ENCODE assay signal across 8 mouse cellular contexts in genomic region chr8:88570293-88570998, GRCm38 (mm10). TPM values are rescaled to one million over a fixed set of nuclear protein-coding genes. Genes with fewer than 3 reads are reported as not detected.
DNase-seq lines count a peak whose midpoint lies in the region; ATAC-seq lines count a peak whose summit lies in the region.

No protein-coding gene starts in this region.

- H3K9ac ChIP-seq in hindbrain, embryonic 14.5 days, result no peak overlapping the region
- no peak overlapping the region for H3K9ac ChIP-seq in liver, embryonic 12.5 days
- H3K9ac ChIP-seq in stomach, embryonic 15.5 days, result no peak overlapping the region

- no peaks in the 10 kb centered on the region for H3K9me3 ChIP-seq in hindbrain, embryonic 10.5 days
- H3K9me3 ChIP-seq in hindbrain, embryonic 14.5 days (ENCODE audit: control insufficient read depth, low read length), result no peaks in the 10 kb centered on the region
- H3K9me3 ChIP-seq in liver, embryonic 12.5 days (replicated peaks), result no peaks in the 10 kb centered on the region
- no peaks in the 10 kb centered on the region for H3K9me3 ChIP-seq in stomach, embryonic 15.5 days

- H3K27ac ChIP-seq in hindbrain, embryonic 10.5 days, result peak overlapping the region; percentile 73
- no peak overlapping the region for H3K27ac ChIP-seq in hindbrain, embryonic 14.5 days
- H3K27ac ChIP-seq in liver, embryonic 12.5 days, result no peak overlapping the region
- H3K27ac ChIP-seq in stomach, embryonic 15.5 days, result peak overlapping the region; percentile 80

- H3K36me3 ChIP-seq in hindbrain, embryonic 10.5 days, result peaks cover 46% of the 10 kb centered on the region
- H3K36me3 ChIP-seq in hindbrain, embryonic 14.5 days (replicated peaks; ENCODE audit: control insufficient read depth, insufficient read depth), result no peaks in the 10 kb centered on the region
- H3K36me3 ChIP-seq in liver, embryonic 12.5 days, result no peaks in the 10 kb centered on the region
- H3K36me3 ChIP-seq in stomach, embryonic 15.5 days, result no peaks in the 10 kb centered on the region

- H3K4me2 ChIP-seq in hindbrain, embryonic 14.5 days (replicated peaks), result no peak overlapping the region
- no peak overlapping the region for H3K4me2 ChIP-seq in liver, embryonic 12.5 days
- H3K4me2 ChIP-seq in stomach, embryonic 15.5 days, result no peak overlapping the region; the same call in 1 of the 2 replicates

- peak; percentile 41 for DNase-seq in hindbrain, embryonic 10.5 days (ENCODE audit: low spot score)
- DNase-seq in hindbrain, embryonic 14.5 days (ENCODE audit: low spot score), result no peak
- peak; percentile 50 to 51 for DNase-seq in B cell, adult 2 months
- DNase-seq in embryo, embryonic 10.5 days (ENCODE audit: low spot score), result peak; percentile 73
- no peak for DNase-seq in gastrocnemius, postnatal 10 days
- no peak for DNase-seq in frontal cortex, postnatal 14 days (ENCODE audit: low spot score in 2 of 2)

- no peak overlapping the region for H3K4me3 ChIP-seq in hindbrain, embryonic 10.5 days
- H3K4me3 ChIP-seq in hindbrain, embryonic 14.5 days (replicated peaks; ENCODE audit: low read length), result no peak overlapping the region
- no peak overlapping the region for H3K4me3 ChIP-seq in liver, embryonic 12.5 days
- no peak overlapping the region for H3K4me3 ChIP-seq in stomach, embryonic 15.5 days (replicated peaks)

- ATAC-seq in hindbrain, embryonic 14.5 days (ENCODE audit: low FRiP score), result no peak
- ATAC-seq in liver, embryonic 12.5 days, result peak; percentile 36; the same call in 1 of the 2 replicates
- ATAC-seq in stomach, embryonic 15.5 days (ENCODE audit: insufficient read depth, low FRiP score, low read depth), result peak; percentile 51; the same call in 1 of the 2 replicates

- no peaks in the 10 kb centered on the region for H3K27me3 ChIP-seq in hindbrain, embryonic 10.5 days (ENCODE audit: insufficient read depth, poor library complexity, severe bottlenecking)
- no peaks in the 10 kb centered on the region for H3K27me3 ChIP-seq in hindbrain, embryonic 14.5 days (ENCODE audit: control insufficient read depth, insufficient read depth, low read length)
- H3K27me3 ChIP-seq in liver, embryonic 12.5 days (replicated peaks), result no peaks in the 10 kb centered on the region
- no peaks in the 10 kb centered on the region for H3K27me3 ChIP-seq in stomach, embryonic 15.5 days (replicated peaks)

- H3K4me1 ChIP-seq in hindbrain, embryonic 10.5 days (replicated peaks), result peaks cover 67% of the 10 kb centered on the region
- peaks cover 18% of the 10 kb centered on the region; the same call in 1 of the 2 replicates for H3K4me1 ChIP-seq in hindbrain, embryonic 14.5 days (replicated peaks; ENCODE audit: control insufficient read depth, insufficient read depth, low read length)
- peaks cover 30% of the 10 kb centered on the region for H3K4me1 ChIP-seq in liver, embryonic 12.5 days
- peaks cover 85% of the 10 kb centered on the region for H3K4me1 ChIP-seq in stomach, embryonic 15.5 days

- WGBS in hindbrain, embryonic 10.5 days, result 42% methylated on average over 10 of the region's 10 CpGs
- 45% methylated on average over 10 of the region's 10 CpGs for WGBS in hindbrain, embryonic 14.5 days
- 30% methylated on average over 10 of the region's 10 CpGs for WGBS in liver, embryonic 12.5 days (ENCODE audit: insufficient replicate concordance)
- WGBS in stomach, embryonic 15.5 days, result 36% methylated on average over 10 of the region's 10 CpGs

RNA-seq across cellular contexts. Expression of gene Nkd1, which starts 49.3 kb away (rescaled TPM):
- 124 and 125 TPM in 2 replicates for polyA plus RNA-seq in hindbrain, embryonic 10.5 days (2016; fragmentation: Nextera tagmentation; extraction: Ambion mirVana)
- polyA plus RNA-seq in hindbrain, embryonic 14.5 days (2014; fragmentation: Nextera tagmentation; extraction: Ambion mirVana), result 45.3 and 57.6 TPM in 2 replicates
- 4.3 and 5.5 TPM in 2 replicates for polyA plus RNA-seq in liver, embryonic 12.5 days (2016; fragmentation: Nextera tagmentation; extraction: Ambion mirVana)
- polyA plus RNA-seq in stomach, embryonic 15.5 days (2015; fragmentation: Nextera tagmentation; extraction: Ambion mirVana), result 40.4 and 42.0 TPM in 2 replicates
- 1 to 10 TPM; 6.5 to 8.2 TPM for total RNA-seq in gastrocnemius, postnatal 10 days (2021)

Comparison
In these comparisons a context has a peak if more than half of its experiments do, and no peak if none do; other contexts are left out.
1. DNase-seq: peak in hindbrain, embryonic 10.5 days (single experiment), B cell, adult 2 months (2 of 2) and embryo, embryonic 10.5 days (single experiment); none in hindbrain, embryonic 14.5 days (single experiment), gastrocnemius, postnatal 10 days (single experiment) and frontal cortex, postnatal 14 days (0 of 2).
2. H3K27ac ChIP-seq: peak in hindbrain, embryonic 10.5 days (single experiment) and stomach, embryonic 15.5 days (single experiment); none in hindbrain, embryonic 14.5 days (single experiment) and liver, embryonic 12.5 days (single experiment).